Mouse (Mus musculus) heart, embryonic 14.5 days (tissue): Measurements from ENCODE around the gene Efcab3. TPM values are rescaled to one million over a fixed set of nuclear protein-coding genes. Genes with fewer than 3 reads are reported as not detected.
"Not testable (repeated sequence)": the region's sequence is repeated elsewhere in the genome, so short reads cannot be mapped to it uniquely, and the experiment has no call there.

ENCODE experiments used
- ATAC-seq: fragments of 200-750 bp; cut with Nextera tagmentation; 2 replicates; pipeline ENCODE4 v1.8.0; 2017; ENCODE audit warnings: low read depth, moderate TSS enrichment; ENCODE audit not compliant: insufficient number of reproducible peaks, insufficient read depth, low FRiP score
- H3K27ac ChIP-seq, 2 experiments: fragments of 200-500 bp in 1 of 2; fragments of 300-500 bp in 1 of 2; sonication (generic) in 1 of 2; replicated peaks in 1 of 2; 2 replicates each; pipeline ENCODE4 v1.5.1; 2012 to 2014; ENCODE audit warnings: low read depth in 2 of 2, low read length in 2 of 2, control low read depth in 1 of 2, mild to moderate bottlenecking in 1 of 2, mixed read lengths in 1 of 2; ENCODE audit not compliant: control insufficient read depth in 1 of 2, insufficient read depth in 1 of 2
- H3K27me3 ChIP-seq: fragments of 300-500 bp; sonication (generic); 2 replicates; pipeline ENCODE4 v1.6.1; 2014; ENCODE audit warnings: mild to moderate bottlenecking, low read length, control low read depth; ENCODE audit not compliant: control insufficient read depth, insufficient read depth
- H3K36me3 ChIP-seq: fragments of 300-500 bp; sonication (generic); 2 replicates; pipeline ENCODE4 v1.6.1; 2014; ENCODE audit warnings: mild to moderate bottlenecking, control low read depth, low read length, mixed read lengths; ENCODE audit not compliant: control insufficient read depth, insufficient read depth
- H3K4me1 ChIP-seq, 2 experiments: fragments of 200-500 bp in 1 of 2; fragments of 300-500 bp in 1 of 2; sonication (generic) in 1 of 2; 2 replicates each; pipeline ENCODE4 v1.6.1; 2012 to 2014; ENCODE audit warnings: low read length in 2 of 2, control low read depth in 1 of 2, mixed read lengths in 1 of 2; ENCODE audit not compliant: control insufficient read depth in 2 of 2, insufficient read depth in 2 of 2
- H3K4me2 ChIP-seq: fragments of 300-500 bp; sonication (generic); 2 replicates; pipeline ENCODE4 v1.6.1; 2014; ENCODE audit warnings: mild to moderate bottlenecking, low read length
- H3K4me3 ChIP-seq, 2 experiments: fragments of 200-500 bp in 1 of 2; fragments of 300-500 bp in 1 of 2; sonication (generic) in 1 of 2; 2 replicates each; pipeline ENCODE4 v1.5.1; 2012 to 2014; ENCODE audit warnings: low read length in 2 of 2, mild to moderate bottlenecking in 2 of 2, control low read depth in 1 of 2, low read depth in 1 of 2, moderate library complexity in 1 of 2; ENCODE audit not compliant: control insufficient read depth in 1 of 2, insufficient read depth in 1 of 2
- H3K9ac ChIP-seq: fragments of 300-500 bp; sonication (generic); 2 replicates; pipeline ENCODE4 v1.6.1; 2014; ENCODE audit warnings: mild to moderate bottlenecking, low read length
- H3K9me3 ChIP-seq: fragments of 300-500 bp; sonication (generic); 2 replicates; pipeline ENCODE4 v1.6.1; 2016; ENCODE audit warnings: low read length, control low read depth; ENCODE audit not compliant: control insufficient read depth
- WGBS: fragments of 180-500 bp; shearing (Covaris S2); extraction: QIAGEN DNeasy Blood & Tissue Kit; methylation state at CpG from one replicate; pipeline ENCODE4 v1.1.7; 2014; 5-methylcytosine and 5-hydroxymethylcytosine counted together
- polyA plus RNA-seq: library from polyadenylated mRNA; unstranded; fragments of >200 nt; fragmentation: Nextera tagmentation; extraction: Ambion mirVana; gene quantifications from 2 replicates; pipeline ENCODE4 v1.2.1, GENCODE M21; 2014

The Efcab3 gene
- polyA plus RNA-seq, 1 experiment from 2014 or later: not detected

GRCm38 (mm10) chr11:105117814-105118213 lies 54.4 kb downstream of the Efcab3 start:
- Histone ChIP-seq H3K27me3 (no peaks in the 10 kb centered on the region), H3K9ac (no peak overlapping the region), H3K4me1 (no peaks in the 10 kb centered on the region), H3K36me3 (no peaks in the 10 kb centered on the region), H3K9me3 (no peaks in the 10 kb centered on the region), H3K4me3 (no peak overlapping the region), H3K27ac (no peak overlapping the region), H3K4me2 (no peak overlapping the region)
- WGBS: 81% methylated on average over 7 of the region's 7 CpGs
- no peak for ATAC-seq

GRCm38 (mm10) chr11:105120551-105121061 lies 57.2 kb downstream of the Efcab3 start:
- Histone ChIP-seq H3K36me3 (no peaks in the 10 kb centered on the region), H3K9me3 (0 out of 2 replicates have a peak, but pooled peaks cover 3% of the 10 kb centered on the region), H3K4me1 (no peaks in the 10 kb centered on the region), H3K4me2 (no peak overlapping the region), H3K27ac (no peak overlapping the region), H3K9ac (no peak overlapping the region), H3K4me3 (no peak overlapping the region), H3K27me3 (no peaks in the 10 kb centered on the region)
- WGBS: 13% methylated on average over 4 of the region's 4 CpGs
- ATAC-seq: no peak

- H3K9me3 ChIP-seq, H3K4me1 ChIP-seq, H3K27ac ChIP-seq, H3K27me3 ChIP-seq, H3K9ac ChIP-seq, H3K36me3 ChIP-seq, H3K4me3 ChIP-seq, ATAC-seq, H3K4me2 ChIP-seq: not testable (repeated sequence)
- 61% methylated on average over 5 of the region's 5 CpGs for WGBS
Observed at GRCm38 (mm10) chr11:105121792-105122191, 58.4 kb downstream of the Efcab3 start.

- Histone ChIP-seq H3K4me3 (no peak overlapping the region), H3K27ac (no peak overlapping the region), H3K4me1 (peaks cover 3 to 11% of the 10 kb centered on the region in 2 experiments; a peak in 3 of 4 replicates), H3K9ac (no peak overlapping the region), H3K9me3 (0 out of 2 replicates have a peak, but pooled peaks cover 3% of the 10 kb centered on the region), H3K4me2 (no peak overlapping the region), H3K36me3 (peaks cover 4% of the 10 kb centered on the region), H3K27me3 (no peaks in the 10 kb centered on the region)
- WGBS: 10% methylated on average over 9 of the region's 9 CpGs
- ATAC-seq: no peak
Observed at GRCm38 (mm10) chr11:105123986-105124385, 60.6 kb downstream of the Efcab3 start.

GRCm38 (mm10) chr11:105125735-105126519 lies 62.5 kb downstream of the Efcab3 start, which contains the start of gene Mettl2:
Gene Mettl2, plus strand, starts transcription at chr11:105126425.
- Histone ChIP-seq H3K9me3 (0 out of 2 replicates have a peak, but pooled peaks cover 3% of the 10 kb centered on the region), H3K9ac (peak within 1 kb of the TSS; percentile 87), H3K4me3 (peak within 1 kb of the TSS; percentile 89 to 99), H3K27ac (peak within 1 kb of the TSS; percentile 65 to 88), H3K4me1 (peaks cover 3 to 11% of the 10 kb centered on the region in 2 experiments; a peak in 3 of 4 replicates), H3K36me3 (peaks cover 21% of the 10 kb centered on the region), H3K4me2 (peak within 1 kb of the TSS; percentile 92), H3K27me3 (no peaks in the 10 kb centered on the region)
- 3% methylated on average over 29 of the region's 38 CpGs for WGBS
- ATAC-seq: peak; percentile 86

GRCm38 (mm10) chr11:105126520-105127029 lies 63.2 kb downstream of the Efcab3 start:
- Histone ChIP-seq H3K9ac (peak overlapping the region; percentile 87), H3K27ac (no peak overlapping the region), H3K4me2 (peak overlapping the region; percentile 92), H3K27me3 (no peaks in the 10 kb centered on the region), H3K4me1 (peaks cover 3 to 11% of the 10 kb centered on the region in 2 experiments; a peak in 3 of 4 replicates), H3K4me3 (peak overlapping the region; percentile 89 to 99), H3K9me3 (0 out of 2 replicates have a peak, but pooled peaks cover 3% of the 10 kb centered on the region), H3K36me3 (peaks cover 28% of the 10 kb centered on the region)
- ATAC-seq: no peak
- under 1% methylated on average over 49 of the region's 49 CpGs for whole genome bisulfite sequencing

GRCm38 (mm10) chr11:105135692-105136091 lies 72.3 kb downstream of the Efcab3 start:
- no peak overlapping the region for H3K4me2 ChIP-seq
- H3K27ac ChIP-seq: no peak overlapping the region
- H3K36me3 ChIP-seq: peaks cover 99% of the 10 kb centered on the region
- WGBS: 94% methylated on average over 7 of the region's 7 CpGs
- no peak for ATAC-seq
- H3K9me3 ChIP-seq: no peaks in the 10 kb centered on the region
- H3K4me3 ChIP-seq: no peak overlapping the region
- H3K27me3 ChIP-seq: no peaks in the 10 kb centered on the region
- H3K9ac ChIP-seq: no peak overlapping the region
- no peaks in the 10 kb centered on the region for H3K4me1 ChIP-seq
